Mouse (Mus musculus): ENCODE measurements around the gene Slc16a14. TPM values are rescaled to one million over a fixed set of nuclear protein-coding genes. Genes with fewer than 3 reads are reported as not detected.

The Slc16a14 gene
- total and polyA plus RNA-seq, 3 experiments = 0.10 to 0.13 TPM; not detected in 1

GRCm38 (mm10) chr1:84861255-84861630 is 73.7 kb downstream of the Slc16a14 start:
- in situ Hi-C loops (cut with MboI; ENCODE audit: low pct_ligation_motif_present, low pct_unique_long_range_greater_than_20kb, low sequenced_read_pairs) = no loop called here
- dilution Hi-C loops (cut with MboI; ENCODE audit: extremely low pct_ligation_motif_present, extremely low pct_unique_long_range_greater_than_20kb, low sequenced_read_pairs) = no loop called here
- Histone ChIP-seq H3K27ac (ENCODE audit: insufficient read depth, low read depth) (no peak overlapping the region), H3K4me1 (ENCODE audit: control insufficient read depth in 1 of 2, insufficient read depth in 2 of 2) (peaks cover 0 to 15% of the 10 kb centered on the region in 2 experiments; a peak in 1 of 4 replicates), H3K9ac (ENCODE audit: insufficient read depth, low read depth) (no peak overlapping the region), H3K9me3 (replicated peaks; ENCODE audit: low read length) (no peaks in the 10 kb centered on the region), H3K4me3 (replicated peaks in 1 of 3; ENCODE audit: low read depth in 2 of 3, low read length in 2 of 3, poor library complexity in 1 of 3) (no peak overlapping the region), H3K4me2 (ENCODE audit: insufficient read depth, low read depth, poor library complexity, severe bottlenecking) (no peak overlapping the region), H3K27me3 (replicated peaks) (no peaks in the 10 kb centered on the region), H3K36me3 (replicated peaks in 1 of 2; ENCODE audit: control insufficient read depth in 1 of 2, insufficient read depth in 1 of 2, low read length in 1 of 2) (no peaks in the 10 kb centered on the region), H3K79me2 (replicated peaks; ENCODE audit: control insufficient read depth, extremely low read depth, insufficient read depth, poor library complexity, severe bottlenecking) (no peaks in the 10 kb centered on the region)
- TF ChIP-seq TCF12 (IDR thresholded peaks at IDR 0.05; ENCODE audit: low read depth, low read length) = no peak
- no peak for TF ChIP-seq MAFK (IDR thresholded peaks at IDR 0.05; ENCODE audit: insufficient replicate concordance, low read length)
- no peak for TF ChIP-seq CHD1 (IDR thresholded peaks at IDR 0.05; ENCODE audit: low read depth, low read length)
- TF ChIP-seq E2F4 (IDR thresholded peaks at IDR 0.05; ENCODE audit: insufficient replicate concordance, low read depth, low read length) = no peak
- no peak for TF ChIP-seq ETS1 (conservative IDR thresholded peaks at IDR 0.05; ENCODE audit: low read depth, low read length)
- TF ChIP-seq CTCF (conservative IDR thresholded peaks at IDR 0.05 in 1 of 2, IDR thresholded peaks at IDR 0.05 in 1 of 2; ENCODE audit: low read depth in 2 of 2, low read length in 2 of 2) = no peak
- TF ChIP-seq MAX (IDR thresholded peaks at IDR 0.05; ENCODE audit: low read length) = no peak
- no peak for TF ChIP-seq CHD2 (IDR thresholded peaks at IDR 0.05; ENCODE audit: low read length)
- TF ChIP-seq GABPA (IDR thresholded peaks at IDR 0.05; ENCODE audit: insufficient replicate concordance, low read depth, low read length) = no peak
- TF ChIP-seq USF2 (conservative IDR thresholded peaks at IDR 0.05; ENCODE audit: low read depth, low read length) = no peak
- TF ChIP-seq MAZ (IDR thresholded peaks at IDR 0.05; ENCODE audit: low read depth, low read length) = no peak
- TF ChIP-seq ZMIZ1 (IDR thresholded peaks at IDR 0.05; ENCODE audit: low read depth, low read length) = no peak
- TF ChIP-seq HCFC1 (IDR thresholded peaks at IDR 0.05; ENCODE audit: low read depth, low read length) = no peak
- no peak for TF ChIP-seq RCOR1 (conservative IDR thresholded peaks at IDR 0.05; ENCODE audit: low read depth, low read length)
- TF ChIP-seq PAX5 (IDR thresholded peaks at IDR 0.05; ENCODE audit: low read length) = no peak
- no peak for TF ChIP-seq USF1 (IDR thresholded peaks at IDR 0.05; ENCODE audit: low read depth, low read length)
- TF ChIP-seq POLR2AphosphoS2 (IDR thresholded peaks at IDR 0.05; ENCODE audit: low read depth, low read length) = no peak
- DNase-seq (ENCODE audit: extremely low read depth) = no peak

DNA sequence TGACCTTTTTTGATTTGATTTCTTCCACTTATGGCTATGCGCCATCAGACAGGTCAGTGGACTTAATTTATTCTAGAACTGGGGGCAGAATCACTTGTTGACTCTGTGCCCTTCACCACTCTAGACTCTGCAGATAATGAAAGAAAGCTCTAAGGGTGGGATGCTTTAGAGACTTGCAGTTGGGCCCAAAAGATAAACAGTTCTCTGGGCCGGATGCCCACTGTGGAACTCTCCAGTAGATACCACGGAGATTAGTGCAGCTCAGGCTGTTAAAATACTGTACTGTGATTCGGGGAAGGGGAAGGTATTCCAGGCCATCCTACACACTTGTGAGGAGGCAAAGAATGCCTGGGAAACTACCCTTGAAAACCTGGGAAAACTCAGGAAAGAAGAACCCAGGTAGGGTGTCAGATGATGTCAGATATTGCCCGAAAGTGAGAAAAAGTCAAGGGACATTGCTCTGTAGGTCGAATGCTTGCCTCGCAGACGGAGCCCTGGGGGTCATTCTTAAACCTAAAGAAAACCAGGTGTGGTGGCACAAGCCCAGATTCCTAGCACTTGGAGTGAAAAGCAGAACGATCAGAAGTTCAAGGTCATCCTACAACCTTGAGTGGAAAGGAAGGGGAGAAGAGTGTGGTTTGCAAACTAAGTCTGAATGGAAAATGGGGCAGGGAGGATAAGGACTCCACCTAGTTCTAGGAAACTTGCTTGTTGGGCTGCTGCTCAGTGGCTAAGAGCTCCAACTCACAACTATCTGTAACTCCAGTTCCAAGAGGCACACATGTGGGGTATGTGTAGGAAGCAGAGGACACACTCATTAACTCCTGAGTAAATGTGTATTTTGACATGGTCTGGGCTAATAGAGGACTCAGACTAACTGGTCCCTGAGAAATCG is 74.3 kb downstream of the Slc16a14 start:
- peaks cover 0 to 15% of the 10 kb centered on the region in 2 experiments; a peak in 1 of 4 replicates for H3K4me1 ChIP-seq (ENCODE audit: control insufficient read depth in 1 of 2, insufficient read depth in 2 of 2)
- H3K4me3 ChIP-seq (replicated peaks in 1 of 3; ENCODE audit: low read depth in 2 of 3, low read length in 2 of 3, poor library complexity in 1 of 3) = no peak overlapping the region

More for the DNA sequence above, 74.3 kb downstream of the Slc16a14 start:
- dilution Hi-C loops (cut with MboI; ENCODE audit: extremely low pct_ligation_motif_present, extremely low pct_unique_long_range_greater_than_20kb, low sequenced_read_pairs) (no loop called here), in situ Hi-C loops (cut with MboI; ENCODE audit: low pct_ligation_motif_present, low pct_unique_long_range_greater_than_20kb, low sequenced_read_pairs) (no loop called here)
- H3K9ac ChIP-seq (ENCODE audit: insufficient read depth, low read depth) = no peak overlapping the region
- H3K27ac ChIP-seq (ENCODE audit: insufficient read depth, low read depth) = no peak overlapping the region
- no peaks in the 10 kb centered on the region for H3K27me3 ChIP-seq (replicated peaks)
- no peak overlapping the region for H3K4me2 ChIP-seq (ENCODE audit: insufficient read depth, low read depth, poor library complexity, severe bottlenecking)
- no peaks in the 10 kb centered on the region for H3K9me3 ChIP-seq (replicated peaks; ENCODE audit: low read length)
- TF ChIP-seq RAD21 (IDR thresholded peaks at IDR 0.05; ENCODE audit: low read depth, low read length) = no peak
- H3K79me2 ChIP-seq (replicated peaks; ENCODE audit: control insufficient read depth, extremely low read depth, insufficient read depth, poor library complexity, severe bottlenecking) = no peaks in the 10 kb centered on the region
- no peaks in the 10 kb centered on the region for H3K36me3 ChIP-seq (replicated peaks in 1 of 2; ENCODE audit: control insufficient read depth in 1 of 2, insufficient read depth in 1 of 2, low read length in 1 of 2)
- no peak for DNase-seq (ENCODE audit: extremely low read depth)

Measured in CH12.LX (cell line).